Mouse (Mus musculus) kidney, adult 2 months (tissue): ENCODE measurements around the gene Vgll4. TPM values are rescaled to one million over a fixed set of nuclear protein-coding genes. Genes with fewer than 3 reads are reported as not detected.

ENCODE experiments used
- DNase-seq: peaks from one replicate; pipeline ENCODE4 v3.0.0; 2021
- H3K27ac ChIP-seq: fragments of 200-500 bp; 2 replicates; pipeline ENCODE4 v1.5.1; 2012; ENCODE audit warnings: low read depth, low read length, control low read depth, inconsistent platforms; ENCODE audit not compliant: insufficient read depth
- H3K27me3 ChIP-seq: fragments of 200-500 bp; replicated peaks from 2 replicates; pipeline ENCODE4 v1.6.1; 2012; ENCODE audit warnings: mild to moderate bottlenecking, moderate library complexity, low read length, inconsistent platforms; ENCODE audit not compliant: control insufficient read depth, insufficient read depth
- H3K36me3 ChIP-seq: fragments of 200-500 bp; 2 replicates; pipeline ENCODE4 v1.6.1; 2012; ENCODE audit warnings: mild to moderate bottlenecking, moderate library complexity, low read length, inconsistent platforms; ENCODE audit not compliant: control insufficient read depth, insufficient read depth
- H3K4me1 ChIP-seq: fragments of 200-500 bp; 2 replicates; pipeline ENCODE4 v1.6.1; 2011; ENCODE audit warnings: low read length; ENCODE audit not compliant: control insufficient read depth, insufficient read depth
- H3K4me3 ChIP-seq: fragments of 200-500 bp; 2 replicates; pipeline ENCODE4 v1.5.1; 2011; ENCODE audit warnings: mild to moderate bottlenecking, low read depth, low read length, control low read depth; ENCODE audit not compliant: insufficient read depth
- CTCF ChIP-seq: fragments of 200-500 bp; conservative IDR thresholded peaks from 2 replicates; pipeline ENCODE4 v1.5.1; 2011; ENCODE audit warnings: low read depth, mild to moderate bottlenecking, control low read depth, low read length, moderate library complexity, mixed read lengths; ENCODE audit not compliant: insufficient read depth, insufficient read length
- POLR2A ChIP-seq: fragments of 200-500 bp; IDR thresholded peaks from one replicate; pipeline ENCODE4 v1.6.1; 2011; ENCODE audit warnings: low read depth, low read length, control low read depth
- WGBS: fragments of 180-500 bp; shearing (Covaris S2); methylation state at CpG from one replicate; pipeline ENCODE4 v1.1.7; 2018; 5-methylcytosine and 5-hydroxymethylcytosine counted together
- polyA plus RNA-seq: library from polyadenylated mRNA; depleted of rRNA; stranded (reverse); fragments of >200 nt; gene quantifications from 2 replicates; pipeline ENCODE4 v1.2.3, GENCODE M21; 2012

Gene Vgll4
- polyA plus RNA-seq, 1 experiment: 60.5 TPM

- peaks cover 39% of the 10 kb centered on the region for H3K4me1 ChIP-seq
- 0 out of 2 replicates have a peak overlapping the region, but pooled peaks have one; percentile 5 for H3K27ac ChIP-seq
- DNase-seq: no peak
Observed at GRCm38 (mm10) chr6:114868656-114869055, 101.1 kb downstream of the Vgll4 start.

GRCm38 (mm10) chr6:114866619-114867018 lies 103.2 kb downstream of the Vgll4 start:
- TF ChIP-seq POLR2A (no peak), CTCF (no peak)
- no peak overlapping the region for H3K4me3 ChIP-seq
- DNase-seq: peak; percentile 74
- 64% methylated on average over 4 of the region's 4 CpGs for WGBS
- peak overlapping the region; percentile 86 for H3K27ac ChIP-seq
- peaks cover 1% of the 10 kb centered on the region for H3K36me3 ChIP-seq
- H3K4me1 ChIP-seq: peaks cover 30% of the 10 kb centered on the region
- H3K27me3 ChIP-seq: no peaks in the 10 kb centered on the region

More at GRCm38 (mm10) chr6:114868656-114869055, 101.1 kb downstream of the Vgll4 start:
- no peaks in the 10 kb centered on the region for H3K36me3 ChIP-seq
- TF ChIP-seq POLR2A (no peak), CTCF (no peak)
- no peaks in the 10 kb centered on the region for H3K27me3 ChIP-seq
- 64% methylated on average over 7 of the region's 7 CpGs for WGBS
- H3K4me3 ChIP-seq: no peak overlapping the region

GRCm38 (mm10) chr6:114866078-114866477 lies 103.7 kb downstream of the Vgll4 start:
- 52% methylated on average over 3 of the region's 3 CpGs for WGBS

GRCm38 (mm10) chr6:114864421-114864820 lies 105.4 kb downstream of the Vgll4 start:
- WGBS: 85% methylated on average over 8 of the region's 8 CpGs
- H3K4me1 ChIP-seq: peaks cover 24% of the 10 kb centered on the region

More at GRCm38 (mm10) chr6:114866078-114866477, 103.7 kb downstream of the Vgll4 start:
- Histone ChIP-seq H3K36me3 (peaks cover 3% of the 10 kb centered on the region), H3K27ac (peak overlapping the region; percentile 86), H3K4me3 (no peak overlapping the region), H3K4me1 (peaks cover 30% of the 10 kb centered on the region), H3K27me3 (no peaks in the 10 kb centered on the region)
- peak; percentile 60 for DNase-seq
- TF ChIP-seq CTCF: no peak
- TF ChIP-seq POLR2A: no peak

GRCm38 (mm10) chr6:114863501-114863900 lies 106.3 kb downstream of the Vgll4 start:
- Histone ChIP-seq H3K4me3 (no peak overlapping the region), H3K27me3 (no peaks in the 10 kb centered on the region), H3K36me3 (peaks cover 3% of the 10 kb centered on the region), H3K27ac (no peak overlapping the region), H3K4me1 (peaks cover 16% of the 10 kb centered on the region)
- TF ChIP-seq POLR2A (no peak), CTCF (no peak)
- DNase-seq: peak; percentile 59
- WGBS: 66% methylated on average over 5 of the region's 5 CpGs

More at GRCm38 (mm10) chr6:114864421-114864820, 105.4 kb downstream of the Vgll4 start:
- Histone ChIP-seq H3K27ac (no peak overlapping the region), H3K4me3 (no peak overlapping the region), H3K27me3 (no peaks in the 10 kb centered on the region), H3K36me3 (peaks cover 3% of the 10 kb centered on the region)
- TF ChIP-seq CTCF: no peak
- TF ChIP-seq POLR2A: no peak
- no peak for DNase-seq

GRCm38 (mm10) chr6:114862046-114862445 lies 107.7 kb downstream of the Vgll4 start:
- Histone ChIP-seq H3K4me3 (no peak overlapping the region), H3K27ac (no peak overlapping the region), H3K4me1 (peaks cover 22% of the 10 kb centered on the region), H3K27me3 (no peaks in the 10 kb centered on the region), H3K36me3 (peaks cover 3% of the 10 kb centered on the region)
- no peak for TF ChIP-seq POLR2A
- TF ChIP-seq CTCF: no peak
- 70% methylated on average over 9 of the region's 9 CpGs for WGBS
- no peak for DNase-seq

- peaks cover 18% of the 10 kb centered on the region for H3K4me1 ChIP-seq
- H3K27ac ChIP-seq: no peak overlapping the region
- DNase-seq: no peak
- TF ChIP-seq CTCF: no peak
- TF ChIP-seq POLR2A: no peak
- no peaks in the 10 kb centered on the region for H3K27me3 ChIP-seq
- WGBS: 73% methylated on average over 9 of the region's 9 CpGs
- H3K36me3 ChIP-seq: peaks cover 3% of the 10 kb centered on the region
- no peak overlapping the region for H3K4me3 ChIP-seq
Observed at GRCm38 (mm10) chr6:114861591-114861990, 108.2 kb downstream of the Vgll4 start.
